Mouse (Mus musculus): ENCODE results near the gene Fiz1. TPM values are rescaled to one million over a fixed set of nuclear protein-coding genes. Genes with fewer than 3 reads are reported as not detected.
"Not testable (repeated sequence)": the region's sequence is repeated elsewhere in the genome, so short reads cannot be mapped to it uniquely, and the experiment has no call there.

The Fiz1 gene
- polyA plus RNA-seq, 1 experiment, result 10.5 TPM

GRCm38 (mm10) chr7:5021197-5021596, 6.7 kb upstream of the Fiz1 start:
- peak overlapping the region; percentile 64 for H3K4me3 ChIP-seq (ENCODE audit: insufficient read depth, low read depth, low read length)
- peaks cover 7% of the 10 kb centered on the region; the same call in 1 of the 2 replicates for H3K4me1 ChIP-seq (ENCODE audit: control insufficient read depth, insufficient read depth, insufficient read length, low read length)
- peak overlapping the region; percentile 88; the same call in 1 of the 2 replicates for H3K27ac ChIP-seq (replicated peaks; ENCODE audit: low read depth, low read length)

- H3K4me1 ChIP-seq (ENCODE audit: control insufficient read depth, insufficient read depth, insufficient read length, low read length), result peaks cover 7% of the 10 kb centered on the region; the same call in 1 of the 2 replicates
- peak overlapping the region; percentile 88 for H3K27ac ChIP-seq (replicated peaks; ENCODE audit: low read depth, low read length)
- H3K4me3 ChIP-seq (ENCODE audit: insufficient read depth, low read depth, low read length), result peak overlapping the region; percentile 64
Measured at GRCm38 (mm10) chr7:5020685-5021084, 6.2 kb upstream of the Fiz1 start.

- Histone ChIP-seq H3K4me3 (ENCODE audit: insufficient read depth, low read depth, low read length) (peak within 1 kb of the TSS; percentile 64), H3K27ac (replicated peaks; ENCODE audit: low read depth, low read length) (peak within 1 kb of the TSS; percentile 93), H3K4me1 (ENCODE audit: control insufficient read depth, insufficient read depth, insufficient read length, low read length) (peaks cover 7% of the 10 kb centered on the region; the same call in 1 of the 2 replicates)
Measured at GRCm38 (mm10) chr7:5020000-5020681, 5.6 kb upstream of the Fiz1 start, which contains the start of the genes Zfp865 and Ccdc106. TSS of gene Zfp865 (plus strand) at chr7:5020376. TSS of gene Ccdc106 (plus strand) at chr7:5020553.

- H3K4me1 ChIP-seq (ENCODE audit: control insufficient read depth, insufficient read depth, insufficient read length, low read length), result not testable (repeated sequence)
- H3K4me3 ChIP-seq (ENCODE audit: insufficient read depth, low read depth, low read length), result peak overlapping the region; percentile 64
- H3K27ac ChIP-seq (replicated peaks; ENCODE audit: low read depth, low read length), result peak overlapping the region; percentile 93
Measured at GRCm38 (mm10) chr7:5019576-5019975, 5.1 kb upstream of the Fiz1 start.

GRCm38 (mm10) chr7:5017931-5018330, 3.4 kb upstream of the Fiz1 start:
- no peak overlapping the region for H3K4me3 ChIP-seq (ENCODE audit: insufficient read depth, low read depth, low read length)
- no peak overlapping the region for H3K27ac ChIP-seq (replicated peaks; ENCODE audit: low read depth, low read length)
- H3K4me1 ChIP-seq (ENCODE audit: control insufficient read depth, insufficient read depth, insufficient read length, low read length), result peaks cover 7% of the 10 kb centered on the region; the same call in 1 of the 2 replicates

- Histone ChIP-seq H3K4me1 (ENCODE audit: control insufficient read depth, insufficient read depth, insufficient read length, low read length) (peaks cover 7% of the 10 kb centered on the region; the same call in 1 of the 2 replicates), H3K27ac (replicated peaks; ENCODE audit: low read depth, low read length) (no peak overlapping the region), H3K4me3 (ENCODE audit: insufficient read depth, low read depth, low read length) (no peak overlapping the region)
Measured at GRCm38 (mm10) chr7:5017352-5017751, 2.9 kb upstream of the Fiz1 start.

- no peak overlapping the region for H3K27ac ChIP-seq (replicated peaks; ENCODE audit: low read depth, low read length)
- H3K4me3 ChIP-seq (ENCODE audit: insufficient read depth, low read depth, low read length), result no peak overlapping the region
- peaks cover 7% of the 10 kb centered on the region; the same call in 1 of the 2 replicates for H3K4me1 ChIP-seq (ENCODE audit: control insufficient read depth, insufficient read depth, insufficient read length, low read length)
Measured at GRCm38 (mm10) chr7:5016920-5017319, 2.4 kb upstream of the Fiz1 start.

- peaks cover 3% of the 10 kb centered on the region; the same call in 1 of the 2 replicates for H3K4me1 ChIP-seq (ENCODE audit: control insufficient read depth, insufficient read depth, insufficient read length, low read length)
- H3K4me3 ChIP-seq (ENCODE audit: insufficient read depth, low read depth, low read length), result peak overlapping the region; percentile 75
- peak overlapping the region; percentile 77 for H3K27ac ChIP-seq (replicated peaks; ENCODE audit: low read depth, low read length)
Measured at GRCm38 (mm10) chr7:5016057-5016456, 1.6 kb upstream of the Fiz1 start.

- Histone ChIP-seq H3K4me1 (ENCODE audit: control insufficient read depth, insufficient read depth, insufficient read length, low read length) (peaks cover 3% of the 10 kb centered on the region; the same call in 1 of the 2 replicates), H3K4me3 (ENCODE audit: insufficient read depth, low read depth, low read length) (peak within 1 kb of the TSS; percentile 98), H3K27ac (replicated peaks; ENCODE audit: low read depth, low read length) (peak within 1 kb of the TSS; percentile 99)
Measured at GRCm38 (mm10) chr7:5015118-5016001, 863 bp upstream of the Fiz1 start, which contains the start of gene Gm44973. TSS of gene Gm44973 (plus strand) at chr7:5015496.

- no peak overlapping the region for H3K4me3 ChIP-seq (ENCODE audit: insufficient read depth, low read depth, low read length)
- no peak overlapping the region for H3K27ac ChIP-seq (replicated peaks; ENCODE audit: low read depth, low read length)
- peaks cover 1% of the 10 kb centered on the region; the same call in 1 of the 2 replicates for H3K4me1 ChIP-seq (ENCODE audit: control insufficient read depth, insufficient read depth, insufficient read length, low read length)
Measured at GRCm38 (mm10) chr7:5012681-5013513, 1.6 kb downstream of the Fiz1 start.

GRCm38 (mm10) chr7:5008229-5008628, 6.3 kb downstream of the Fiz1 start:
- Histone ChIP-seq H3K27ac (replicated peaks; ENCODE audit: low read depth, low read length) (no peak overlapping the region), H3K4me1 (ENCODE audit: control insufficient read depth, insufficient read depth, insufficient read length, low read length) (no peaks in the 10 kb centered on the region), H3K4me3 (ENCODE audit: insufficient read depth, low read depth, low read length) (no peak overlapping the region)

- not testable (repeated sequence) for H3K4me1 ChIP-seq (ENCODE audit: control insufficient read depth, insufficient read depth, insufficient read length, low read length); H3K4me3 ChIP-seq (ENCODE audit: insufficient read depth, low read depth, low read length); H3K27ac ChIP-seq (replicated peaks; ENCODE audit: low read depth, low read length)
Measured at GRCm38 (mm10) chr7:5002876-5003275, 11.6 kb downstream of the Fiz1 start.

GRCm38 (mm10) chr7:4999876-5000275, 14.6 kb downstream of the Fiz1 start:
- H3K27ac ChIP-seq (replicated peaks; ENCODE audit: low read depth, low read length), result no peak overlapping the region
- peaks cover 8% of the 10 kb centered on the region; the same call in 1 of the 2 replicates for H3K4me1 ChIP-seq (ENCODE audit: control insufficient read depth, insufficient read depth, insufficient read length, low read length)
- no peak overlapping the region for H3K4me3 ChIP-seq (ENCODE audit: insufficient read depth, low read depth, low read length)

- Histone ChIP-seq H3K4me1 (ENCODE audit: control insufficient read depth, insufficient read depth, insufficient read length, low read length) (peaks cover 8% of the 10 kb centered on the region), H3K27ac (replicated peaks; ENCODE audit: low read depth, low read length) (no peak overlapping the region), H3K4me3 (ENCODE audit: insufficient read depth, low read depth, low read length) (no peak overlapping the region)
Measured at GRCm38 (mm10) chr7:4996934-4997333, 17.6 kb downstream of the Fiz1 start.

Measured in brown adipose tissue, adult 24 weeks (tissue).